Mouse (Mus musculus): ENCODE results near the gene Hyal1. TPM values are rescaled to one million over a fixed set of nuclear protein-coding genes. Genes with fewer than 3 reads are reported as not detected.
"Not testable (repeated sequence)": the region's sequence is repeated elsewhere in the genome, so short reads cannot be mapped to it uniquely, and the experiment has no call there.

The Hyal1 gene
- total RNA-seq, 2 experiments from 2014 or later = 6.0 to 8.5 TPM

GRCm38 (mm10) chr9:107567702-107568319 lies 8.9 kb upstream of the Hyal1 start, which contains the start of gene Hyal2:
Hyal2 (plus strand) TSS chr9:107567945.
- no peak for DNase-seq (ENCODE audit: extremely low spot score in 1 of 2, low spot score in 2 of 2)
- intact Hi-C loops (cut with DNase I) = no loop called here
- TF ChIP-seq CTCF (IDR thresholded peaks at IDR 0.05) = no peak
- Histone ChIP-seq H3K27ac (peak within 1 kb of the TSS; percentile 95), H3K4me3 (peak within 1 kb of the TSS; percentile 82)

GRCm38 (mm10) chr9:107568331-107569261 lies 8.1 kb upstream of the Hyal1 start:
- H3K27ac ChIP-seq = peak overlapping the region; percentile 95
- H3K4me3 ChIP-seq = peak overlapping the region; percentile 82
- DNase-seq (ENCODE audit: extremely low spot score in 1 of 2, low spot score in 2 of 2) = peak; percentile 71 to 79
- no peak for TF ChIP-seq CTCF (IDR thresholded peaks at IDR 0.05)
- intact Hi-C loops (cut with DNase I) = no loop called here

- Histone ChIP-seq H3K4me3 (peak overlapping the region; percentile 82), H3K27ac (peak overlapping the region; percentile 95)
- intact Hi-C loops (cut with DNase I) = no loop called here
- no peak for TF ChIP-seq CTCF (IDR thresholded peaks at IDR 0.05)
- no peak for DNase-seq (ENCODE audit: extremely low spot score in 1 of 2, low spot score in 2 of 2)
Measured at GRCm38 (mm10) chr9:107569270-107569669, 7.5 kb upstream of the Hyal1 start.

- Histone ChIP-seq H3K27ac (no peak overlapping the region), H3K4me3 (peak overlapping the region; percentile 82)
- DNase-seq (ENCODE audit: extremely low spot score in 1 of 2, low spot score in 2 of 2) = no peak
- intact Hi-C loops (cut with DNase I) = loop anchor here (10.0 kb wide), 1 partner anchor 925 kb away; the partner anchor contains the start of gene Usp19
- TF ChIP-seq CTCF (IDR thresholded peaks at IDR 0.05) = no peak
Measured at GRCm38 (mm10) chr9:107570016-107570415, 6.7 kb upstream of the Hyal1 start.

GRCm38 (mm10) chr9:107570845-107571244 lies 5.9 kb upstream of the Hyal1 start:
- no peak for DNase-seq (ENCODE audit: extremely low spot score in 1 of 2, low spot score in 2 of 2)
- TF ChIP-seq CTCF (IDR thresholded peaks at IDR 0.05) = no peak
- H3K4me3 ChIP-seq = no peak overlapping the region
- no peak overlapping the region for H3K27ac ChIP-seq
- intact Hi-C loops (cut with DNase I) = loop anchor here (10.0 kb wide), 1 partner anchor 924 kb away; the partner anchor contains the start of gene Usp19

- intact Hi-C loops (cut with DNase I) = loop anchor here (10.0 kb wide), 1 partner anchor 923 kb away; the partner anchor contains the start of gene Usp19
- Histone ChIP-seq H3K4me3 (no peak overlapping the region), H3K27ac (no peak overlapping the region)
- TF ChIP-seq CTCF (IDR thresholded peaks at IDR 0.05) = no peak
- no peak for DNase-seq (ENCODE audit: extremely low spot score in 1 of 2, low spot score in 2 of 2)
Measured at GRCm38 (mm10) chr9:107571534-107572326, 5.0 kb upstream of the Hyal1 start.

GRCm38 (mm10) chr9:107572327-107572662 lies 4.4 kb upstream of the Hyal1 start:
- TF ChIP-seq CTCF (IDR thresholded peaks at IDR 0.05) = no peak
- Histone ChIP-seq H3K27ac (no peak overlapping the region), H3K4me3 (no peak overlapping the region)
- intact Hi-C loops (cut with DNase I) = loop anchor here (10.0 kb wide), 1 partner anchor 923 kb away; the partner anchor contains the start of gene Usp19
- no peak for DNase-seq (ENCODE audit: extremely low spot score in 1 of 2, low spot score in 2 of 2)

- intact Hi-C loops (cut with DNase I) = loop anchor here (10.0 kb wide), 1 partner anchor 921 kb away; the partner anchor contains the start of gene Usp19
- peak; percentile 26 for TF ChIP-seq CTCF (IDR thresholded peaks at IDR 0.05)
- not testable (repeated sequence) for H3K27ac ChIP-seq; H3K4me3 ChIP-seq; DNase-seq (ENCODE audit: extremely low spot score in 1 of 2, low spot score in 2 of 2)
Measured at GRCm38 (mm10) chr9:107573774-107574173, 3.0 kb upstream of the Hyal1 start.

- Histone ChIP-seq H3K4me3 (no peak overlapping the region), H3K27ac (no peak overlapping the region)
- TF ChIP-seq CTCF (IDR thresholded peaks at IDR 0.05) = no peak
- no peak for DNase-seq (ENCODE audit: extremely low spot score in 1 of 2, low spot score in 2 of 2)
- intact Hi-C loops (cut with DNase I) = loop anchor here (10.0 kb wide), 1 partner anchor 919 kb away; the partner anchor contains the start of gene Usp19
Measured at GRCm38 (mm10) chr9:107575579-107576356, 959 bp upstream of the Hyal1 start.

- no peak overlapping the region for H3K27ac ChIP-seq
- H3K4me3 ChIP-seq = no peak overlapping the region
- no peak for DNase-seq (ENCODE audit: extremely low spot score in 1 of 2, low spot score in 2 of 2)
- intact Hi-C loops (cut with DNase I) = loop anchor here (10.0 kb wide), 1 partner anchor 917 kb away; the partner anchor contains the start of gene Usp19
- TF ChIP-seq CTCF (IDR thresholded peaks at IDR 0.05) = no peak
Measured at GRCm38 (mm10) chr9:107577871-107578270, 1.1 kb downstream of the Hyal1 start.

Data from left cerebral cortex, adult 2 months (tissue).